Mouse (Mus musculus): ENCODE results near the gene Ncapd2. TPM values are rescaled to one million over a fixed set of nuclear protein-coding genes. Genes with fewer than 3 reads are reported as not detected.
A peak's percentile ranks its signal among the peaks of the same experiment; 100 is the strongest.

The Ncapd2 gene
- polyA plus RNA-seq, 1 experiment from 2014 or later, result 67.5 TPM

Small RNA genes within 50 kb of the gene (microRNA-seq; reads per million reads assigned to microRNA genes)
- gene Mir3098, result 2.8 reads per million, percentile 3 among the genes with 10 or more reads in this experiment
- not detected for gene Mir8113

Other genes with a start within 250 kb of the Ncapd2 start
- 128 and 135 TPM in 2 replicates for gene Cops7a, start 226.2 kb downstream of the Ncapd2 start, polyA plus RNA-seq (2014; fragmentation: Nextera tagmentation; extraction: Ambion mirVana)
- gene Pianp, start 195.0 kb downstream of the Ncapd2 start, polyA plus RNA-seq (2014; fragmentation: Nextera tagmentation; extraction: Ambion mirVana), result 0.28 and 0.55 TPM in 2 replicates
- gene Zfp384, start 182.6 kb downstream of the Ncapd2 start, polyA plus RNA-seq (2014; fragmentation: Nextera tagmentation; extraction: Ambion mirVana), result 6.6 and 7.2 TPM in 2 replicates
- gene Ing4, start 151.9 kb downstream of the Ncapd2 start, polyA plus RNA-seq (2014; fragmentation: Nextera tagmentation; extraction: Ambion mirVana), result 67.1 and 76.1 TPM in 2 replicates
- gene Acrbp, start 142.0 kb downstream of the Ncapd2 start, polyA plus RNA-seq (2014; fragmentation: Nextera tagmentation; extraction: Ambion mirVana), result 5.4 and 6.5 TPM in 2 replicates
- gene Lpar5, start 123.8 kb downstream of the Ncapd2 start, polyA plus RNA-seq (2014; fragmentation: Nextera tagmentation; extraction: Ambion mirVana), result 0.36 TPM in 1 of 2 replicates, not detected in the other
- gene Chd4, start 95.7 kb downstream of the Ncapd2 start, polyA plus RNA-seq (2014; fragmentation: Nextera tagmentation; extraction: Ambion mirVana), result 58.6 and 67.4 TPM in 2 replicates
- gene Nop2, start 59.8 kb downstream of the Ncapd2 start, polyA plus RNA-seq (2014; fragmentation: Nextera tagmentation; extraction: Ambion mirVana), result 35.3 and 36.6 TPM in 2 replicates
- gene Iffo1, start 46.5 kb downstream of the Ncapd2 start, polyA plus RNA-seq (2014; fragmentation: Nextera tagmentation; extraction: Ambion mirVana), result 8.7 and 9.7 TPM in 2 replicates
- gene Gapdh, start 25.2 kb downstream of the Ncapd2 start, polyA plus RNA-seq (2014; fragmentation: Nextera tagmentation; extraction: Ambion mirVana), result 4,765 and 5,242 TPM in 2 replicates
- 261 and 264 TPM in 2 replicates for gene Mrpl51, start 100 bp upstream of the Ncapd2 start, polyA plus RNA-seq (2014; fragmentation: Nextera tagmentation; extraction: Ambion mirVana)
- 2.6 and 2.7 TPM in 2 replicates for gene Vamp1, start 23.9 kb upstream of the Ncapd2 start, polyA plus RNA-seq (2014; fragmentation: Nextera tagmentation; extraction: Ambion mirVana)
- gene Tapbpl, start 40.2 kb upstream of the Ncapd2 start, polyA plus RNA-seq (2014; fragmentation: Nextera tagmentation; extraction: Ambion mirVana), result 4.0 and 4.4 TPM in 2 replicates
- gene Cd27, start 45.3 kb upstream of the Ncapd2 start, polyA plus RNA-seq (2014; fragmentation: Nextera tagmentation; extraction: Ambion mirVana), result 2.5 and 3.2 TPM in 2 replicates
- not detected in 2 replicates for gene Tuba3a, start 94.3 kb upstream of the Ncapd2 start, polyA plus RNA-seq (2014; fragmentation: Nextera tagmentation; extraction: Ambion mirVana)
- gene Ltbr, start 122.2 kb upstream of the Ncapd2 start, polyA plus RNA-seq (2014; fragmentation: Nextera tagmentation; extraction: Ambion mirVana), result 38.5 and 41.5 TPM in 2 replicates
- gene Scnn1a, start 129.0 kb upstream of the Ncapd2 start, polyA plus RNA-seq (2014; fragmentation: Nextera tagmentation; extraction: Ambion mirVana), result 0.65 and 1.00 TPM in 2 replicates
- 41.4 and 43.5 TPM in 2 replicates for gene Tnfrsf1a, start 157.7 kb upstream of the Ncapd2 start, polyA plus RNA-seq (2014; fragmentation: Nextera tagmentation; extraction: Ambion mirVana)
- gene Plekhg6, start 189.1 kb upstream of the Ncapd2 start, polyA plus RNA-seq (2014; fragmentation: Nextera tagmentation; extraction: Ambion mirVana), result 0.05 TPM in 1 of 2 replicates, not detected in the other